Mouse (Mus musculus) ZHBTc4 (cell line): ENCODE measurements around the gene Olfr49.

Experiments
- DNase-seq: peaks from one replicate; pipeline ENCODE4 v3.0.0-alpha.2; 2011; ENCODE audit warnings: low read depth, low spot score

Olfr49 gene

DNA sequence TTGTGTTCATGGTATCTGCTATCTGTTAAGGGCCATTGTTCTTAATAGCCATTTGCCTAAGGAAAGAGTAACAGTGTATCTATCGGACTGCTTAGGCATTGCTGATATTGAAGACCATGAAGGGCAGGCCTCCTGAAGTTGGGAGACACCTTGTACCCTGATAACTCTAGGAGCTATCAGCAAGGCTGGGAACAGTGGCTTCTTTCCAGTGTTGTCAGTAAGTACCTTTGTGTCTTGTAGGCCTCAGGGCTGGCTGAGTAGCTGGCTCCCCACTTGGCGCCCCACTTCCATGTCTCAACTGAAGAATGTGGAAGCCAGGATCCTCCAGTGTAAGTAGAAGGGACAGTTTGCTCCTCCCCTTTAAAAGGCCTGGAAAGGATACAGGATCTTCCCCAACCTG, 23.4 kb downstream of the Olfr49 start:
- no peak for DNase-seq

DNA sequence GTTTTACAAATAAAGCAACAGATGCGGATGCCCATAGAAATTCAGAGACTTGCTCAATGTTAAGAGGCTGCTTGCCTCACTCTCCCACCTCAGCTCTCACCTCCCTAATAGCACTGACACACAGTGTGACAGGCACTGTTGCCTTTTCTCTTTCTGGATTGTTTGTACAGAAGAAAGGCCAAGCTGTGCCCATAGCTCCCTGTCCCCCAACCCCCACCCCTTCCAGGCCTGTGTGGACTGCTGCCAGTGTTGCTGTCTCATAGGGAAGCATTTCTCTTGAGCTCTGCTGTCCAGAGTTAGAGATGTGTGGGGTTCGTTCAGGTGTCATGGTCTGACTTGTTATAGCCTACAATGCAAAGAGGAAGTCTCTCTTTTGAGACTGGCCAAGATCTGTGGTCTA, 24.5 kb downstream of the Olfr49 start:
- no peak for DNase-seq

DNA sequence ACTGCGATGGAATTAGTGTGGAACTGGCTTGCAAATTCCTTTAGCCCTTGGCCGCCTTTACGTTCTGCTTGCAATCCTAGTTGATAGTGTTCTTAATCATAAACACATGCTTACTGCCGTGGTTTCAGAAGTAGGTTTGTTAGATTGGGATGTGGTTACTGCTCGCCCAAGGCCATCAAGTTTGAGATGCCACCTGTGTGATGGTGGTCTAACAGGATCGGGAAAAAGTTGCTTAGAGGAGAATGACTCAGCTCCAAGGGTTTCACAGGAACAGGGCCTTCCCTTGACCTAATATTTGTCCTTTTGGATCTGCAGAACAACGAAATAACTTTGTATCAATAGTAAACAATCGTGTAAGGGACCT, 25.0 kb downstream of the Olfr49 start:
- DNase-seq = no peak

DNA sequence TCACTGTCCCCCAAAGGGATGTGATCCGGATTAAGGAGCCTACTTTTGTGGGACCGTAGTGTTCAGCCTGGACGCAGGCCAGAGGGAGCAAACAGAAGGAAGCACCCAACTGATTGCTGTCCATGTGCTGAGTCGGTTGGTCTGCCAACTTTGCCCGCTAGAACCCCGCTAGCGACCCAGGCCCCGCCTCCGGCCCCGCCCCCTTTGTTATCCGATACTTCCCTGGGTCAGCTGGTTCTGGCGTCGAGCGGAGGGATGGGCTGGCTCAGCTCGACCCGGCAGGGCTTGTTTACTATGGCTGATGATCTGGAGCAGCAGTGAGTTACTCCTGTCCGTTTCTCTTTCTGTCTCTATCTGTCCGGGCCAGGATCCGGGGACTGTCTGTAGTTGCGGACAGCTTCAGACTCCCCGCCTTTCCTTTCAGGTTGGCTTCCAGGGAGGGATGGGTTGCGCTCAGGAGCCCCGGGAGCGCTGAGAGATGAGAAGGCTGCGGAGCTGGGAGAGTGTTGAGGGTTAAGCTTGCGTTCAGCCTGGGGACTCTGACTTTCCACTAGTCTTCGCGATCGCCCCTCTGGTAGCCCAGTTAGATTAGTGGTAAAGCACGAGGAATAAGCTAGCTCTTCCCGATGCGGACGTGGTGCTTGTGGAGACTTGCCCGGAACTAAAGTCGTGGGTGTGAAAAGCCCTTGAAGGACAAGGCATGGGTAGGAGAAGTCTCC, 25.6 kb downstream of the Olfr49 start:
- DNase-seq = peak; percentile 97

DNA sequence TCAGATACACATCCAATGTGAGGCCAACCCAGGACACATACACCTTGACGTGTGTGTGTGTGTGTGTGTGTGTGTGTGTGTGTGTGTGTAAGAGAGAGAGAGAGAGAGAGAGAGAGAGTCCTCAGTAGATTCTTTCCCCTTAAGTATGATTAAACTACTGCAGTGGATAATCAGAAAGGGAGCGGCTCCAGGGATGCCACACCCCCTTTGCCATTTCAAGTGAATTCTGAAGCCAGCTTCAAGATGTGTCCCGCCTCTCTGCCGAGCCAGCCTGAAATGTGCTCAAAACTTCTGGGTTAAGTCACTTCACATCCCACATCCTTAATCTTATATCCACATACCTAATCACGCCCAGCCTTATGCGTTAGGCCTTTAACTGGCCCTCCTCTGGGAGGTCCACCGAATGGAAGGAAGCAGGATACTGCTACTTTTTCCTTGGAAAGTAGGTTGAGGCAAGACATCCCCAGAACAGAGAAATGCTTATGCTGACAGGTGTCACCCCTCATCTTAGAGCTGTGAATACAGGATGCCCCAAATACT, 26.5 kb downstream of the Olfr49 start:
- DNase-seq = no peak

DNA sequence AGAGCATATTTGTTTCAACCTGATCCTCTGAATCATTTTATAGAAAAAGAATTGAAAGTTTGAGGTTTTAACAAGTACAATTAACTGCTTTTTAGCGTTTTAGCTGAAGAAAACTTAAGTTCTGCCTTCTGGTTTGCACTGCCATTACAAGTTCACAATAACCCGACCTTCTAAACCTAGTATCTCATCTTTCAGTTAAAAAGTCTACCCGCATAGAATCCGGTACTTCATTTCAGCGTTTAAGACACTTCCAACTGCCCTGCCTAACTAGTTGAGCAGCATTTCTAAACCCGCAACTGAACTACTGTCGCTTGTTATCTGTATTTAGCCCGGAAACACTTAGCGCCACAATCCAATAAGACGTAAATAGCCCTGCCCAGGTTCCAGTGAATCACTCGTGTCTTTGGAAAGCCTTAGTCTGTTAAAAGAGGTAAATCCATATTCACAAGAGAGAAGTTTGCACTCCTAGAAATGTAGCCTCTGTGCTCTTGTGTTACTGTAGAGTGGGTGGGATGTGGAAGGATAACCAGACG, 30.0 kb downstream of the Olfr49 start:
- no peak for DNase-seq

DNA sequence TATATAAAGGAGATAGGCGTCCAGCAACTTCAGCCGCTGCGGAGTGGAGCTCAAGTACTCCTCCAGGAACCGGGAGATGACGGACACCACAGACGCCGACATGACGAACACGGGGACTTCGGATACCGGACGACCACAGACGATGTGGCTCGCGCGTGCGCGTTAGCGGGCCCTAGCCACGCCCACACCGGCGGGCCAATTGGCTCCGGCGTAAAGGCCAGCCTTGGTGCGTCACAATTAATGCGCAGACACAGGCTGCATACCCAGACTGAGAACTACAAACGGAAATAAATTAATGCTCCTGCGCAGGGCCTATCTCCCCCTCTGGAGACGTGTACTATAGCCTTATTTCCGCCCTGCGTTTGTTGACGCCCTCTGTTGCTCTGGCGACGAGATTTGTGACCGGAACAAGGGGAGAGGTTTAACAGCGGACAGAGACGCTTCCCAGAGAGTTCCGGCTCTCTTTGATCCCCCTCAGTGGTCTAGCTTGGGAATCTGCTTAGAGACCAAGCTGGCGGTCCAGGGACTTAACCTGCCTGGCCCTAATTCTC, 30.9 kb downstream of the Olfr49 start, which contains the start of the genes Dad1 and Abhd4:
Dad1 (minus strand) TSS at position 364 of the 551 bp plus-strand sequence.
Abhd4 (plus strand) TSS at position 448 of the 551 bp plus-strand sequence.
- DNase-seq = peak; percentile 98

DNA sequence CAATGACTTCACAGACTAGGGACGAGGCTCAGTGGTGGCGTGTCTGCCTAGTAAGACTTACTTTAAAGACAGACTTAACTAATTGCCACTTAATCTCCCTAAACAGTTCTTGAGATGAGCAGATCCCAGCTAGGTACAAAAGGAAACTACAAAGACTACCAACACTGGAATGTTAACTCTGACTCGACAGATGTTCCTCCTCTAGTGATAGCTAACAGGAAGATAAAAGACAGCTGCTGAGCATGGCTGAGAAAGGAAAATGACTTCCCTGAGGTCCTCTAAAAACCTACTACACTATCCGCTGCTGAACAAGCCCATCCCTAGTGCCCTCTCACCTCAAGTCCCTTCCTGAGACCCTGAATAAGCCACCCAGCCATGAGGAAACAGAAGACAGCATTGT, 34.6 kb downstream of the Olfr49 start:
- no peak for DNase-seq

DNA sequence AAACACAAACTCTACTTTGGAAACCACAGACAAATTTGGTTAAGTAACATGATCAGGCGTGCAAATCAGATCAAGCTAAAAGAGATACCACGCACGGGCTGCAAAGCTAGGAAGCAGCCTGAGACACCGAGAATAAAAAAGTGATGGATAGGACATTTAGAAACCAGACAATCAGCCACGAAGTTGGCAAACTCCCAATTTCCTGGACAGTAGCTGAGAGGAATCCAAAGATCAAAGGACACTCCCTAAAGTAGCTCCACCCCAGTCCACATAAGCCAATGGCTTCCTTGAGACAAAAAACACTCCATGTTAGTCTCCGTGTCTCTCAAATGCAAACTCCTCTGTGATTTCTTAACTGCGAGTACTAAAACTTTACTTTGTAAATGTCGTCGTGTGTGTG, 35.4 kb downstream of the Olfr49 start:
- DNase-seq = peak; percentile 80

DNA sequence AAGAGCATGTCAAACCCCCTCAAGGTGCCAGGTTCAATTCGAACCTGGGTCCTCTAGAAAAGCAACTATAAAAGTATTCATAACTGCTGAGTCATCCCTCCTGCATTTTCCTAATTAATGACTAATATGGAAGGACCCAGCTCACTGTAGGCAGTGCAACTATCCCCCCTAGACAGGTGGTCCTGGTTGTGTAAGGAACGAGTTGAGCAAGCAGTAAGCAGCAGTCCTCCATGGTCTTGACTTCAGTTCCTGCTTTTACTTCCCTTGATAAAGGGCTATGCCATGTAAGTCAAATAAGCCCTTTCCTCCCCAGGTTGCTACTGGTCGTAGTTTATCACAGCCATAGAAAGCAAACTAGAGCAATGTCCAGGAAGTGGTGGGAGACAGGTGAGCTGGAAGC, 38.5 kb downstream of the Olfr49 start:
- DNase-seq = no peak

DNA sequence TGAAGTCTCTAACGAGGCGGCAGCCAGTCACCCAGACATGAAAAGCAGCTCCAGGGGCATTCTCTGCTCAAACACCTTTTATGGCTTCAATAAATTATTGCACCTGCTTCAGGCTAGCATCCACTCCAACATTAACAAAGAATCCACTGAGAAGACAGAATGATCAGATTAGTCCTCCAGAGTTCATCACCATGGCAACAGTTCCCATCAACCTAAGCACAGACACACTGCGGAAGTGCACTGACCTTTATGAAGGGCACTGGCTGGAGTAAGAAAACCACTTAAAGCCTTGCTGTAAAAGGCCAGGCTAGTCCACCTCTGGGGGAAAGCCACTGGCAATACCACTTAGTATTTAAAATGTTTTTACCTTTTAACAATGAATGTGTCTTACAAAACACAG, 40.6 kb downstream of the Olfr49 start:
- no peak for DNase-seq

DNA sequence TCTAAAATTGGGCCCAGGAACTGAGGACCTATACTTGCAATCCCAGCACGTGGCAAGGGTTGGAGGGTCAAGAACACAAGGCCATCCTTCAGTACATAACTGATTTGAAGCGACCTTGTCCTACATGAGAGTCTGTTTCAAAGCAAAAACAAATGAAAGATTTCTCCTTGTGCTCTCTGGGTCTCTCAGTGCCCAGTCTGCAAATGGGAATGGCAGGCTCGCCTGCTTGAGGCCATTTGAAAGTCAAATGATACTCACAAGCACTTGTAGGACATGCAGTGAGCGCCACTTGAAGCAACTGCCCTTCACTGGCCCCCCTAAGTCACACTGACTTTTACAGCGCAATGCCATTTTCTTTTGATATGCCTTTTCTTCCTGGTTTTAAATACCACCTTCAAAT, 44.2 kb downstream of the Olfr49 start:
- DNase-seq = no peak

DNA sequence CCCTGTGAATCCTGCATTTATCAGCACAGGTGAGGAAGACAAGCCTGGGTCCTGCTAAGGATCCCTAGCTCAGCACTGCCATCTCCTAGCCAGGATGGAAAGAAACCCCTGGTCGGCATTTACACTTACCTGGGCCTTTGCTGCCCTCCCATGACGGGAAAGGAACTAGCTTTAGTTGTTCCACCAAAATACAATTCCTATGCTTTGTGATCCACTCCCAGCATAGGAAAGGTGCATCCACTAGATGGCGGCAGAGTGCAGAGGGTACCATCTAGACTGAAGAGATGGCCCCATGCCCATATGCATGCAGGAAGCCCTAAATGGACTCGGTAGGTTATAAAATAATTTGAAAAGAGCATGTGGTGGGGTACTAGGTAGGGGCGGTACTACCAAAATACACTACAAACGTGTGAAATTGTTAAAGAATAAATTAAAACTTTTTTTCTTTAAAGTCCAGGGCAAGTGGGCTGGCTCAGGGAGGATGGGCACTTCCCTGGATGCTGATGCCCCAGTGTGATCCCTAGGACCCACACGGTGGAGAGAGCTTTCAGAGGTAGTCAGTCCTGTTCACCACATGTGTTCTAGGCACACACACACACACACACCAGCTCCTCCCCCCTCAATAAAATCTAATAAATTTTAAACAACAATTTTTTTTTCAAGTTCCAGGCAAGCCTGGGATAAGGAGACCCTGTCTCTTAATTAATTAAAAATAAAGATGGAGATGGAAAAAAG, 45.6 kb downstream of the Olfr49 start:
- DNase-seq = peak; percentile 86

DNA sequence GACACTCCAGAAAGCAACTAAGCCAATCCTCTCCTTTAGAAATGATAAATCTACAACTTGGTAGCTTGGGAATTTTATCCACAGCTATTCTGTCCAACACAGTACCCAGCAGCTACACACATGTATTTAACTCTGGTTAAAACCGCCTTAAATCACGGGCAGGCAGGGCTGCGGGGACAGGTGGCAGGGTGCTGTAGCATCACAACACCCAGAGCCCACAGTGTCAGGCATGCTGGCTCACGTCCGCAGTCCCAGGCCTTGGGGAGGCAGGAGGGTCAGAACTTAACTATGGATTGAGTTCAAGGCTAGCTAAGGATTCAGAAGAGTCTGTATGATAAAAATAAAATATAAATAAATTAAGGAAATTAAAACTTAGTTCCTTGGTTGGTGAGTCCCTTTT, 47.9 kb downstream of the Olfr49 start:
- DNase-seq = no peak

DNA sequence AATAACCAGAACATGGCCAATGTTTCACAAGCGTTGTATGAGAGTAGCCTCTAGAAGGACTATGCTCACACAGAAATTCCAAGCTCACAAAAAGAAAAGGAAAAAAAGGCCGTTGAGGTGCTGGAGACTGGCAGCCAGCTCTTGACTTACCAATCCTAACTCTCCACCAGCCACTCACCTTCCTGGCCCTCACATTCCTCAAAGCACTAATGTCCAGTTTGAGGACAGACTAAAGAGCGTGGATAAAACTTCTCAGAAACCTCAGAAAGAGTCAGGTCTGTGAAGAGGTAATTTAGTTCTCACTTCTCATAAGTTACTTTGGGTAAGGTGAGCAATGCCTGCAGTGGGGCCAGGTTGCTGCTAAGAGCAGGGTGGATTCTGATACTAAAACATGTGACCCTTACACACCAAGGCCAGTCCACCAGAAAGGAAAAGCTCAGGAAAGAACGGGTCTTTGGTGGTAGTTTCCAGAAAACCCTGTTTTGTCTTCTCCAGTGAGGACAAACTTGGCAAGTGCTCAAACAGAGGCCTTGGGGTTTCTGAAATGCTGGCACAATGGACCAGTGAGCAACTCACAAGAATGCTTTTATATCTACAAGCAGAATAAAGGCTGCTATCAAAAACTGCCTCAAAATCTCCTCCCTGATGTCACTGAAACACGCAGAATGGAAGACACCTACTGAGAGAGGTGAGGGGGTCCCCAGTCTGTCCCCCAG, 48.8 kb downstream of the Olfr49 start:
- no peak for DNase-seq

DNA sequence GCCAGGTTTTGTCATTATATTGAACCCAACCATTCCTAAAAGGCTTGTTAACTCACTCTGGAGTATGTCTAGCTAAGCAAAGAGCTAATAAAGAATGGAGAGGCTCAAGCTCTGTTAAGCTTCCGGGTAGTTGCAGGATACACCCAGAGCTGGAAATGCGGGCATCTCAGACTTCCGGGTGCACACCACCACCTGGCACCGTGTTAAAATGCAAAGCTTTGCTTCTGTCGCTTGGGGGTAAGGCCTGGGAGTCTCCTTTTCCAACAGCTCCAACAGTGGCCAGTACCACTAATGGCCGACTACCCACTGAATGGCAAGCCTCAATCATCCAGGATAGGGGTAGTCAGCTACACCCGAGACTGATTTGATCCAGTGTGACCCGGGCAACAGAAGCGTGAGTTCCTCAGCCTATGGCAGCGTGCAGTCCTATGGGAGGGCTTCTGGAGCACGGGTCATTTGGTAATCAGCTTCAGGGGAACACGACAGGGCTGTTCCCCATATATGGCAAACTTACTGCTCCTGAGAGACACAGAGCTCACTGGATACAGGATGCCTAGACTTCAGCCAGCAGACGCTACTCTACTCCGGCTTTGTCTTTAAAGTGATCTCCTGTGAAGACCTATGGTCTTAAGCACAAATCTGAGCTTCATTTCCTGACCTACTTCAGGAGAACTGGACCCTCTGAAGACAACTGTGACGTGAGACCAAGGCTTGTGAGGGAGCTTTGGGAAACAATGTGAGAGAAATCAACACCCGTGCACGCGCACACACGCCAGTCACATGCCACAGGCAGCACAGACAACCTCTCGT, 50.3 kb downstream of the Olfr49 start:
- DNase-seq = no peak

DNA sequence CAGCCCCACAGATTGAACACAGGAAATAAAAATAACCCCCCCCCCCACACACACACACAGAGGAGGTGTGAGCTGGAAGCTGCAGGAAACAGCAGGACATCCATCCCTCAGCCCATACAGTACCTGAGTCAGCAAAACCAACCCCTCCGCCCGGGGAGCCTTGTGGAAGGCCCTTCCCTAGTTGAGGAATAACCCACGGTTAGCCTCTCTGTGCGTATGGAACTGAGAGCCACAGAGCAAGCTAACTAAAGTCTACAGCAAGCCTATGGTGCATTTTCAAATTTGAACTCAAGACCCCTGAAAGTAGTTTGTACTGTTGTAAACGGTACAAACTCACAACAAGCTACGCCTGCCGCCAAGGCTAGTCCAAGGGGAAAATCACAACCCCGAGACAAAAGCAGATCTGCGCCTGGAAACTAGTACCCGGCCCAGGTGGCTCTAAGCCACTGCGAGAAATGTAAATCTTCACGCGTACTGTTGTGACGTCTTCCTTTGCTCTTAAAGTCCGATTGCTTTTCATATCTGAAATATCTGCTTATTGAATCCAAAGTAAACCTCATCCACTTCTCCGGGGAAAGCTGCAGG, 51.1 kb downstream of the Olfr49 start:
- no peak for DNase-seq

DNA sequence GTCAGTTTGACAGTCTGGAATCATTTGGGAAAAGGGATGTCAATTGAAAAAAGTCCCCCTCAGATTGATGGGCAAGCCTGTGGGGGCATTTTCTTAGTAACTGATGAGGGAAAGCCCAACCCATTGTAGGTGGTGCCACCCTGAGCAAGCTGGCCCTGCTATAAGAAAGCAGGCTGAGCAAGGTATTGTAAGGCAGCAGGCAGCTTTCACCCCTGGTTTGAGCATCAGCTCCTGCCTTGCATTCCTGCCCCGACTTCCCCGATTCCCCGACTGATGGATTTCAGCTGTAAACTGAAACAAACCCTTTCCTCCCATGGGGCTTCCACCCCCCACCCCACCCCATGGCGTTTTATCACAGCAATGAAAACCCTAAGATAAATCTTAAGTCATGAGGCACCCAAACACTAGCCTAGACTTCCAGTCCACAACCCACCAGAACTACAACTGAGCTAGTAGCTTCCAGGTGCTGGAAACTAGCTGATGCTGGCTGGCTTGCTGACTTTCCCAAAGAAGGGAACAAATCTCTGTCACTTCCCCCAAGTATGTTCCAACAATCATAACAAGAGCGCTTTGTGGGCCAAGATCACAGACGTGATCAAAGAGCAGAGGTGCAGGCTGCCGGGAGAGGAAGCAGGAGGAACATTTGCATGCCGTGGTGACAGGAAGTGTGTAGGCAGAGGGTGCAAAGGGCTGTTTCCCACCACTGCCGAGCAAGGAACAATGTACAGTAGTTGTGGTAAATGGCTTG, 51.8 kb downstream of the Olfr49 start:
- peak; percentile 40 for DNase-seq

DNA sequence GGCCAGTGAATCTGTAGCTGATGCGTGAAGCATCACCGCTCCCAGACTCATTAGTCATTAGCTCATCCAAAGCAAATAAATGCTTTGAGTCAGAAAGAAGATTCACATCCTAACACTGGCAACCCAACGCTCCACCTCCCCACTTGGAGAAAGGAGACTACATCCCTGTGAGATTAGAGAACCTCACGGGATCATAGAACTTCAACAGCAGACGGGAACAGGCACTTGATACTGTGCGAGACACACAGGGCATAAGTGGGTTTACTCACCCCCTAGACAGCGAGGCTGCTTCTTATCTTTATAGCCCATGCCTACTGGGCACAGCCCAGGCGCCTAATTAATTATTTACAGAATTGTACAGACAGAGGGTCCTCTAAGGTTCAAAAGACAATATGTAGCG, 52.6 kb downstream of the Olfr49 start:
- DNase-seq = no peak
